Mouse (Mus musculus): ENCODE data around the gene Fermt2.
"Not testable (repeated sequence)": the region's sequence is repeated elsewhere in the genome, so short reads cannot be mapped to it uniquely, and the experiment has no call there.

Fermt2 gene

DNA sequence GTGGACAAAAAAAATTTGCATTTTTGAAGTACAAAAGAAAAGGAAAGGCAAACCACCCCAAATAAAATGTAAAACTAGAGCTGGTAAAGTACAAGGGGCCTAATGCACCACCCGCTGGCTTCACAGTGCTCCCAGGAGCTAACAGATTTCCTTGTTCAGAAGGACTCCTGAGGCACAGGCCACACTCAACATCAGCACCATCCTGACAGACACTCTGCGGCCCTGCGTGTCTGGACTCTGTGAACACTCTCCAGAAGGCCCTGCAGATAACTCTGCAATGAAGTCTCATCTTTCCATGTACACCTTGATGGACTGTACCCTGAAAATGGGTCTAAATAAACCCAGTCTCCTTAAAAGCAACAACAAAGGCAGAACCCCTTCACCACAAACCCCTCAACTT lies 22.5 kb downstream of the Fermt2 start:
- no peak for DNase-seq

DNA sequence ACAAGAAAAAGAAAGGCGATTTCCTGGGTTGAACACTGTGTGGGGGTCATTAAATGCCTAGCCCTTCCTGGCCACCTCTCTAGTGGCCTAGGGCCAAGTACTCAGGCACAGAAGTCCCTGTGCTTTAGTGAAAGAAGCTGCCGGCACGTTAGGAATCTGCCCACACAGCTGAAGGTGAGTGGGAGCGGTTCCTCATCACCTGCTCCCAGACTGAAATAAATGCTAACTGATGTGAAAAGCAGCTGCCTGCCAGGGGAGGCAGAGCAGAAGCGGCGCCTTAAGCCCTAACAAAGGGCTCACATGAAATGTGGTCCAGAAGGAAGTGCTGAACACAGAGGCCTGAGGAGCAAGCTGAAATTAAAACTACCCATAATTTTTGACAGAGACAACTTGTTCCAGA lies 22.9 kb downstream of the Fermt2 start:
- DNase-seq: peak; percentile 33 to 69

DNA sequence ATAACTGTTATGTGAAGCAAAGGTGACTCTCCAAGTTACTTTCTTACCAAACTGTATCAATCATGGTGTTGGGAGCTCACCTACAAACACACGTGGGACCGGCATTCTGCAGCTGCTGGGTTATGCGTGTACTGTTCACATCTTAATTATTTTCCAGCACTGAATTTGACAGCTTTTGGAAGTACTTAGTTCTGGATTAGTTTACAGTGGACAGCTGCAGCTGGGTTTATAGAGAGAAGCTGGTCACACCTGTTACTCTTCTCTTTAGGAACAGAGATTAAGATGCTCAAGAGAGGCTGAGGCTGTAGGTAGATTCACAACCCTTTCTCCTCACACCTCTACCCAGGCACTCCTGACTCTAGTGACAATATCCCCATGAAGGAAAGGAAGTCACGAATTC lies 23.8 kb downstream of the Fermt2 start:
- DNase-seq: no peak

DNA sequence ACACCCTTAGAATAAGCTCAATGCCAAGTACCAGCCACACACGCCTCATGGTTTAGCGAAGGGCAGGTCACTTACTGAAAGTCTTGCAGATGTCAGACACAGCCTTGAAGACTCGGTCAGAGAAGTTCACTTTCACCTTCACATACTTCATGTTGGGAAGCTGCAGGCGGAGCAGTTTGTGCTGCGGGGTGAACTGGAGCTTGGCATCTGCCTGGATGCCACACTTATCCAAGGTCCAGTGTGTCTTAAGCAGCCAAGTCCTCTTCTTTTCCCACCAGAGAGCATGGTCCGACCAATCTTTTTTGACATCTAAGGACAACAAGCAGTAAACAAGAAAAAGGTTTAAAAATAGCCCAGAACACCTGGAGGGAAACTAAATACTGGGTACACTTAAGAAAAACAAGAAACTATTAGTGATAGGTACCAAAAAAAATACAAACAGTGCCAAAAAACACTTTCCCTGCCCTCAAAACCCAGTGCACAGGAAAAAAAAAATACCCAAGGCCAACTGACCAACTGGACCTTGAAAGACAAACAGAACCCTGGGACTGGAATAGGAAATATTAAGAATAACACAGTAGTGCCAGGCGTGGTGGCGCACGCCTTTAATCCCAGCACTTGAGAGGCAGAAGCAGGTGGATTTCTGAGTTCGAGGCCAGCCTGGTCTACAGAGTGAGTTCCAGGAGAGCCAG lies 25.4 kb downstream of the Fermt2 start:
- no peak for DNase-seq

DNA sequence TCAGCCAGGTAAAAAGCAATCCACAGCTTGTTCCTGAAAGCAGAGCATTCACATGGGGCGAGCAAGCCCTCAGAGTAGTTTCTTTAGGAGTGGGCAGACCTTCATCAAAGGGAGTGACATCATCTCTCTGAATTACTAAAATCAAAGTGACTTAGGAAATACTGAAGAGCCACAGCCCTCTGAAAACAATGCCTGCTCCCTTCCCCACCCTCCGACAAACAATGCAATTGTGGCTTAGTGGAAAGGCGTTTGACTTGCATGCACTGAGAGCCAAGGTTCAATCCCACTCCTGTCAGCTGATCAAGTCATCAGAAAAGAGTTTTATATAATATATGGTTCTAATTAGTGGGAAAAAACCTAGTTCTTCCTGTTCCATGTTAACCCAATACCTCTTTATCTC lies 26.0 kb downstream of the Fermt2 start:
- no peak for DNase-seq

DNA sequence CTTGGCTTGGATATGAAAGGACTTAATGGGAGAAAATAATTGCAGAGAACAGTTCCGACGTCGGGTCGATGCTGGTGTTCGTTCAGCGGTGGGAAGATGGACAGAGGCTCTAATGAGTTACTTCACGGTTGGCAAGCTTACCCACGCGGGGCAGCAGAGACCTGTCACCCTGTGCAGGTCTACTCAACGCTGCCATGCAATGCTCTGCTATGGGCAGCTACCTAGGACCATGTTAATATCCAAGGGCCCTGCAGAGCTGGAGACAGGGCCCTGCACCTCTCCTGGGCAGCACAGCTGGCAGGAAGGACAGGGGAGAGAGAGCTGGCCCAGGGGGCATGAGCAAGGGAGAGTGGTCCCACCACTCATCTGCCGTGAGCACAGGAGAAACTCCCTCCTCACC lies 29.9 kb downstream of the Fermt2 start:
- no peak for DNase-seq

DNA sequence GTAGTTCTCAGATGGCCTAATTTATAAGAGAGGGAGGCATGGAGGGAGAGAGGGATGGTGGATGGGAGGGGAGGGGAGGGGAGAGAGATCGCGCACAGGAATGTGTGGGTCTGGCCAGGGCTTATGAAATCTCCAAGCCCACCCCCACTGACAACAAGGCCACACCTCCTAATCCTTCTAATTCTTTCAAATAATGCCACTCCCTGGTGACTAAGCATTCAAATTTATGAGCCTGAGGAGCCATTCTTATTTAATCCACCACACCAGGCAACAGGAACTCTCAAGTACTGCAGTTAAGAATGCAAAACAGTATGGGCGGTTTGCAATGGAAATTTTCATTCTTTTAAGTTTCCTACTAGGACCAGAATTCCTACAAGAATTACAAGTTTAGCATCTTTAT lies 32.8 kb downstream of the Fermt2 start:
- DNase-seq: no peak

DNA sequence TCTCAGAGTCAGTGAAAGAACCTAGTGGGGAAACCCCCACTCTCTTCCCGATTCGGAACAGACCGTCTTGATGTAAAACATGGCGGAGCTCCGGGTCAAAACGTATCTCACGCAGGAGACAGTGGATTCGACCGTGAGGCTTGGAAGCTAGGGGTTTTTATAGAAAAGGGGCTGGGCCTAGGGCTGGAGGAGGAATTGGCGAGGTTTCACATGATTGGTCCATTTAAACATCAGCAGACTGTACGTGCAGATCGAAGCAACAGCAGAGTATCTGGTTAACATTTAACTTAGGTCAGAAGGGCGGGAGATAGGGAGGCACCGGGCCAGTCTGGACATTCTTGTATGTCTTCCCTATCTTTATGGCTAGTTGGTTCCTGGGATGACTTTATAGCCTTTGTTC lies 34.1 kb downstream of the Fermt2 start:
- DNase-seq: not testable (repeated sequence)

DNA sequence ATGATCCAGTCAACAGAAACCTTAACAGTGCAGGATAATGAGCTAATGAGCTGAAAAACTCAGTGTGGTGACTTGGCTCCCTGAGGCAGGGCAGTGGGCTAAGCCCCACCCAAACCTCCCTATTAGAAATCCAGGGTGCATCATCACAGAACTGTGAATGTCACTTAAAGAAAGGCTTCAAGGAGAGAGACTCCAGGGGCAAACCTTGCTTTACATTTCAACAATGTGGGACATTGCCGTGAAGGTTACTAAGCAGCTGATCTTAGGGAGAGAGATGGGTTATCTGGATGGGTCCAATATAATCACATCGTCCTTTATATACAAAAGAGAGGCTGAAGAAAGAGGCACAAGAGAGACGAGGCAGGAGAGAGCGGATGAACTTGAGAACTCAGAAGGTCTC lies 36.0 kb downstream of the Fermt2 start:
- DNase-seq: no peak

DNA sequence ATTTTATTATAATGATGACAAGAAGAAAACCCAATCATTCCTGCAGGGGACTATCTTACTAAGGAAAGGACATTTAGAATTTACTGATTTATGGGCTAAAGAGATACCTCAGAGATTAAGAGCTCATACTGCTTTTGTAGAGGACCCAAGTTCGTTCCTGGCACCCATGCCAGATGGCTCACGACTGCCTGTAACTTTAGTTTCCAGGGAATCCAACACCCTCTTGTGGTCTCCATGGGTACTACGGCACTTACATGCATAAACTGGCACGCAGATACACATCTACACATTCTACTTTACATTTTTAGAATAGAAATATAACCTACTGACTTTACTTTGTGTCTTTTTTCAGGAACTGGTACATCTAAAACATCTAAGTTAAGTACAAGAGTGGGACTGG lies 37.2 kb downstream of the Fermt2 start:
- DNase-seq: no peak

DNA sequence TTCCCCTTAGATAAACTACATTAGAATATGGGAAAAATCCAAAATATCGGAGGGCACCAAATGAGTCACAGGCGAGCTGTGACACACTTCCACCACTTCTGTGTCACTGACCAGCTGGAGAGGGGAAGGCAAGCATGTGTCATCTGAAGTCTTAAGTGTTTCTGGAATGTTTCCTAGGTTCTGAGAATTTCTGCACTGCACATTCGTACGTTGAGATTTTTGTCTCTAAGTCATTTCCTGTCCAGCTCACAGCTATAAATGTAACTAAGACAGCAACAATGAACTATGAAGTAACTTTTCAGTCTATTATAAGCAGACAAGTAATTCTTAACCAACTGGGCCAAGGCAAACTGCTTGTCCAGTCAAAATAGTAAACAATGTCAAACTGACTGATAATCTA lies 37.9 kb downstream of the Fermt2 start:
- peak in 1 of 2 experiments; percentile 59 for DNase-seq

DNA sequence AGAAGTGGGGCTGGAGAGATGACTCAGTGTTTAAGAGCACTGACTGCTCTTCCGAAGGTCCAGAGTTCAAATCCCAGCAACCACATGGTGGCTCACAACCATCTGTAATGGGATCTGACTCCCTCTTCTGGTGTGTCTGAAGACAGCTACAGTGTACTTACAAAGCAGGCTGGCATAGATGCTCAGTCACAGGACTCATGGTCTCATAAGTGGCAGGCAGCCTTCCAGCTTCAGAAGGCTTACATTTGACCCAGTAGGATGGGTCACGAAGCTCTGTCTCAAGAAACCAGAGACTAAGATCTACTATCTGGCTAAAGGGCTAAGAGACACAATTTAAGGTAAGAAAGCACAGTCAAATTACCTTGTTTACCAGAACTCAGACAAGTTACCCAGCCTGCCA lies 42.7 kb downstream of the Fermt2 start:
- not testable (repeated sequence) for DNase-seq

DNA sequence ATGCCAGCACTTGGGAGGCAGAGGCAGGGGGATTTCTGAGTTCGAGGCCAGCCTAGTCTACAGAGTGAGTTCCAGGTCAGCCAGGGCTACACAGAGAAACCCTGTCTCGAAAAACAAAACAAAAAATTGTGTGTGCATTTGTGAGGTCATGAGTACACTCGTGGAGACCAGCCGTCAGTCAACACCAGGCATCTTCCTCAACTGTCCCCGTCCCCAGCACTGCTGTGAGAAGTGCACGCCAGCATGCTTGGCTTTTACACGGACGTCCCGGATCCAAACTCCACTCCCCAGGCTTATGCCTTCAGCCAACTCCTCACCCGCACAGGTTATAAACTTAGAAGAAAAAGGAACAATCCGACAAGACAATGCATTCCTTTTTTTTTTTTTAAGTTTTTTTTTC lies 46.6 kb downstream of the Fermt2 start:
- DNase-seq: not testable (repeated sequence)

DNA sequence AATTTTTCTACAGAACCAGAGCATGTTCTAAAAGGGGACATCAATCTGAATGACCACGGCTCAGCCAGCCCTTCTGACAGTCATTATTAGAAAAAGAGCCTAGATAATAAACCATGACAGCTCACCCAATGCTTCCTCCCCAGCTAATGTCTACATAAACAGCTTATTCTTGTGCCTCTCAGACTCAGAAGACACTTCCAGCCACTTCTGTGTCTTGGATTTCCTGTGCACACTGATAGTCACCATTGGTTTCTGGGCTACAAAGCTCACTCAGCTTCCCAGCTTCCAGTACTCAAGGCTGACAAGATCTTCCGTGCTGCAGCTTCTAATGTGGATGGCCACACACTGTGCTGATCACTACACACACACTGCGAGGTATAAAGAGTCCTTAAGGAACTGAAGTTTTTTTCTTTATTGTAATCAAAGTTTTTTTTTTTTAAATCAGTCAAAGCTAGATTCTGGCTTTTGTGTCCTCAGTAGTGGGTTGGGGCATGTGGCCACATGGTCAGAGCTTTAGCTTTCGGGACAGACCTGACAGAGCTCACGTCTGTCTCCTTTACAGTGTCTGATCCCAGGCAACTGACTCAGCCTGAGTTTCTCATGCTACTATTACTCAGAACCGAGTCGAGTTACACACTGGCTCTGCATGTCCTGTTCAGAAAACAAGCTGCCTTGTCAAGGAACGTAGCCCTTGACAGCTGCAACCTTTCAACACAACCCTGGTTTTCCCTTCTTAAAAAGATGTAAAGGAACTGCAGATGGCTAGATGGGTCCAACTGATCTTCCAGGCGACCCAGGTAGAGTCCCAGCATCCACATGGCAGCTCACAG lies 50.7 kb downstream of the Fermt2 start:
- no peak for DNase-seq

DNA sequence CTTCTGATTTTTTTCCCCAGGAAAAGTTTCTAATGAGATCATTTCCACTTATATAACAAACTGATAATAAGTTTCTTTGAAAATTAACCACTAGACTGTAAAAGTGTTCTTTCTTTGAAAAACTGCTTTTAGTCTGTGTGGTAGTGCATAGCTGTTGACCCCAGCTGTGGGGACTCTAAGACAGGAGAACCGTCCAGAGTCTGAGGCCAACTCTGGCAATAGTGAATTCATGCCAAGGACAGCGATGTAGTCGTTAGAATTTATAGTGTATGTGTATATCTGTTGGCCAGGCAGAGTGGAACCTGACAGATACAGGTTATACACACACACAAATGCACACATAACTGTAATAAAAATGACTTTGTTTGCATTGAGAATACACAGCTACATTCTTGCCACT lies 51.4 kb downstream of the Fermt2 start:
- no peak for DNase-seq

DNA sequence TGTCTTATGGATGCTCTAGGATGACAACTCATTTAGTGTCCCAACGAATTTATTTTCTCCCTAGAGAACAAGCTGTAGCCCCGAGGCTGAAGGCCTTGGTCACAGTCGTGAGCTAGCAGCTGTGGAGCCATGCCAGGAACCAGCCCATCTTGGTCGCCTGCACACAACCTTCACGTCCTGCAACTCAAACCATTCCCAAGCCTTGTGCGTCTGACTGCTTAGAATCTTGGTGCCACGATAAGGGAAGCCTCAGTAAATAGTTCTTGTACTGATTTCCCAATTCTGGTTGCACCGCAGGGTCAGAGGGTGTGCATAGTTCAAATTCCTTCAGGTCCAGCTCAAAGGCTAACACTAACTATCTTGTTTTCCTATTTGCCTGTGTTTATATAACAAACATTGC lies 52.3 kb downstream of the Fermt2 start:
- peak; percentile 61 to 77 for DNase-seq

DNA sequence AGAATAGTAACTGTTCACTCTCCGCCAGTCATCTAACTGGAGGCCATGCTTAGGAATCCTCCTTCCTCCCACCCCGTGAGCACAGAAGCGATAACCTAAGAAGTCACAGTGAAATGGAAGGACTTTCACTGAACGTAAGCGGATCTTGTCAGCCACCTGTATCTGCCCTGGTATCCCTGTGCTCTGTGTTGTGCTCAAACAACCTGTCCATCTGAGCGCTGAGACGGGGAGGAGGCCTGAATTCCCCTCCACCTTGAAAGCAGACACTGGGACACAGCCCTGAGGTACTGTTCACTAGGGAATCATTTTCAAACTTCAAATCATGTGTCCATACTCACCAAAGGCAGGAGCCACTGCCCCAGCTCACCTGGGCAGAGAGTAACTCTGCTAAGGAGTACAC lies 52.9 kb downstream of the Fermt2 start:
- no peak for DNase-seq

DNA sequence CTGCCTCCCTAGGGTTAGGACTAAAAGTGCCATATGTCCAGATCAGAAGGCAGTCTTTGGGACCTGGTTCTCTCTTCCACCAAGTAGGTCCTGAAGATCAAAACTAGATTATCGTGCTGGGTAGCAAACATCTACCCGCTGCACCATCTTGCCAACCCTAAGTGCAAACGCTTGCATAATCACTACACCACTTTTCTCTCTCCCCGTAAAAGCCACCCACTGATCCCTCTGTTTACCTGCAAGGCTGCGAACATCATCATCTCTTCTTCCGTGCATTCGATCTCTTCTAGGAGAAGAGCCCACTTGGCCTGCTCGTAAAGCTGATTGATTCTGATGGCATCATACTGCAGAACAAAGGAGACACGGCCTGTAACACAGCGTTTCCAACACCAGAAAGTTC lies 57.4 kb downstream of the Fermt2 start:
- DNase-seq: no peak

DNA sequence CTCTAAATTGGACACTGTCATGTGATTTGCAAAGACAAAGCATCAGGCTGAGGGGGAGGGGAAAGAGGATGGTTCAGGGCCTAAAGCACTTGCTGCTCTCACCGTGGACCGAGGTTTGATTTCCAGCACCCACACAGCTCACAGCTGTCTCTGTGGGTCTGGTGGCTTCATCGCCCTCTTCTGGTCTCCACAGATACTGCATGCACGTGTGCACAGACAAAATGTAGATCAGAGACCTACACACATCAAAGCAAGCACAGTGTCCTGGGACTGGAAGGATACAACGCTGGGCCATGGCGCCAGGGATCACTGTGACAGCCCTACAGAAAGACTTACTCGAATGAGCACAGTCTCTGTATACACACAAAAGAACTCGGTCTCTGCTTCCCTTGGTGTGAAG lies 60.5 kb downstream of the Fermt2 start:
- DNase-seq: no peak

DNA sequence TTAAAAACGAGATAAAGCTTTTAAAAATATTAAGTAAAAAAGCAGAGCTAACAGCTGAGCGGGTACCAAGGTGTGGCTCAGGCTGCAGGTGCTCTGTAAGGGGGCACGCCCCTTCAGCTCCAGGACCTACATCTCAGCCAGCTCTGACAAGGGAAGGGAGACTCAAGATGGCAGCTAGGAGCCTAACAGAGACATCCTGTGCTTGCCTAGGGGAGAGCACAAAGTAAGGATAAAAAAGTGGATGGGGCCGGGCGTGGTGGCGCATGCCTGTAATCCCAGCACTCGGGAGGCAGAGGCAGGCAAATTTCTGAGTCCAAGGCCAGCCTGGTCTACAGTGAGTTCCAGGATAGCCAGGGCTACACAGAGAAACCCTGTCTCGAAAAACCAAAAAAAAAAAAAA lies 63.5 kb downstream of the Fermt2 start:
- not testable (repeated sequence) for DNase-seq

DNA sequence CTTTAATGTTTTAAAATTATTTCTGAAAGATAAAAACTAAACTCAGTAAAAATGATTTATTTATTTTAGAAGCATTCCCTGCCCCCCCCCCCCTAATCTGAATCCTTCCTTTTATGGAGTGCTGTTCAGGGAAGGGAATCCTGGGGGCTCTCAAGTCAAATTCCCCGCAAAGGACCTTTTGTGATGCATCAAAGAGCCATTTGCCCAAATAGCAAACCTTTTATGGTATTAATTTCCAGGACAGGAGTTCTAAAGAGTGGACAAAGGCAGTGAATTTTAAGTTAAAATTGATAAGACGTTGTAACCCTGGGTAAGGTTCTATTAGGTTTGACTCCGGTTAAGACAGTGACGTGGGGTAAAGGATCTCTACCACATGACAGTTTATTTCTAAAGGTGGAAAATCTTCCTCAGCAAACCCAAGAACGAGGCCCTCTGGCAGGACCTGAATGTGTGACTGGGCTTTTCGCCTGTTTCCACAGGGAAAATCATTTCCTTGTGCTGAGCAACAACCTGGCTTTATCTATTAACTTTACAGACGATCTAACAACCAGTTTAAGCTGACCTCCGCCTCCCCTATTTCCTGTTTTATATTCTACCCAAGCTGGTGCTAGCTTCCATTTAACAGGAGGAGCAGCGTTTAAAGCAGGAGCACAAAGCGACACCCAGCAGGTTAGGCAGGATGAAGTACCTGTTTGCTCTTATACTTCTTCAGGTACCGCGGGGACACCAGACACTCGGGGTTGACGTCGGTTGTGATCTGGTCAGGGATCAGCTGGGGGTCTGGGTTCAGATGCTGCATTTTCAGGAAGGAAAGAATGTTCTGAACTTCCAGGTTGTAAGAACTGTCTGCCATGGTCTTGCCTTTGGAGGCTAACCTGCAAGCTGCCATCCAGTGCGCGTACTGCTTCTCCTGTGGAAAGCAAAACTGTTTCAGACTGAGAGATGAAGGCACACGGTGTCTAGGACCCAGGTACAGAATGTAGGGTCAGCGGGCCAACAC lies 65.6 kb downstream of the Fermt2 start:
- DNase-seq: no peak

DNA sequence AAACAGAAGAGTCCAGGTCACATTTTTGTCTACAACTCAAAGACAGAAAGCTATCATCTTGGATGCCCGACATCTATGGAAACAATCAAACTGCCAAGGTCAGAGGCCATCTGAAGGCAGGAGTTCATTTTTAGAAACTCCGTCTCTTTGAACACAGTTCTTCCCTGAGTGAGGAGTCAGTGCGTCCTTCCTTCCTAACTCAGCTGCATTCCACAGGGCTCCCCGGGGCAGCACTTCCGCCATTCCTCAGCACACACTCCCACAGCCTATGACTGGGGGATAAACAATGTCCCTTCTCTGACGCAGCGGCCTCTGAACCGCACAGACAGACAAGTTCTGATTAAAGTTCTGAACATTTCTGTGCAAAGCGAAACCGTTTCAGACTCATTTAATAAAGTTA lies 66.3 kb downstream of the Fermt2 start:
- peak; percentile 73 to 83 for DNase-seq

DNA sequence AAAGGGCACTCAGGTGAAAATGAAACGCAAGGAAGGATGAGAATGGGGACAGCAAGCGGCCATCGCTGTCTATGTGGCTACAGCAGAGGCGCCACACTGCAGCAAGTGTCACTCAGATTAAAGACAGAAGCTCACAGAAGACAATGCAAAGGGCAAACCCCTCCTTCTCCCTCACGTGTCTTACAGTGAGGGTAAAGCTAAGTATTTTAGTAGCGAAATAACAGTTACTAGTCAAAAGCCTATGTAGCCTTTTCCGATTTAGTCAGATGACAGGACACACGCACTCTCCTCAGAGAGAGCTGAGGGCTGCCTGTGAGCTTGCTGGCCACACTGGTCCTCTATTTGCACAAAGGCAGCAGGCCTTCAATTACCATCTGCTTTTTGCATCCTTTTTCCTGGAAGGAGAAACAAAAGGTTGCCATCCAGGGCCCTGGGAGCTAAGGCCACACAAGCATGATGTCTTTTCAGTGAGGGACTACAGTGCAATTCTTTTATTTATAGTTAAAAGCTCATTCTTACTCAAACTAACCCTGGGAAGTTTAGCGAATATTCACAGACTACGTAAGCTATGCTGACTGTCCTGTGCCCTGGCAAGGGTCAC lies 66.9 kb downstream of the Fermt2 start:
- peak in 1 of 2 experiments; percentile 13 for DNase-seq

Measured in lung, postnatal 4 days (tissue).